Mouse (Mus musculus) forebrain, embryonic 11.5 days (tissue): ENCODE measurements around the gene Ints12. TPM values are rescaled to one million over a fixed set of nuclear protein-coding genes. Genes with fewer than 3 reads are reported as not detected.

Experiments used
- ATAC-seq: fragments of 200-750 bp; cut with Nextera tagmentation; replicated peaks from 2 replicates; pipeline ENCODE4 v1.8.0; 2017; ENCODE audit warnings: moderate TSS enrichment; ENCODE audit not compliant: low FRiP score
- DNase-seq: peaks from one replicate; pipeline ENCODE4 v3.0.0-alpha.2; 2017; ENCODE audit warnings: low spot score
- H3K27ac ChIP-seq: fragments of 300-500 bp; sonication (generic); 2 replicates; pipeline ENCODE4 v1.5.1; 2014; ENCODE audit warnings: low read depth, low read length
- H3K27me3 ChIP-seq: fragments of 300-500 bp; sonication (generic); 2 replicates; pipeline ENCODE4 v1.6.1; 2014; ENCODE audit warnings: mild to moderate bottlenecking, low read length, mixed read lengths; ENCODE audit not compliant: control insufficient read depth, insufficient read depth
- H3K36me3 ChIP-seq: fragments of 300-500 bp; sonication (generic); 2 replicates; pipeline ENCODE4 v1.6.1; 2014; ENCODE audit warnings: mild to moderate bottlenecking, low read length, moderate library complexity, mixed read lengths; ENCODE audit not compliant: control insufficient read depth, insufficient read depth
- H3K4me1 ChIP-seq: fragments of 300-500 bp; sonication (generic); replicated peaks from 2 replicates; pipeline ENCODE4 v1.6.1; 2014; ENCODE audit warnings: low read length, mixed read lengths; ENCODE audit not compliant: control insufficient read depth, insufficient read depth
- H3K4me2 ChIP-seq: fragments of 300-500 bp; sonication (generic); 2 replicates; pipeline ENCODE4 v1.6.1; 2014; ENCODE audit warnings: low read depth, mild to moderate bottlenecking, low read length, moderate library complexity, mixed read lengths; ENCODE audit not compliant: severe bottlenecking
- H3K4me3 ChIP-seq: fragments of 300-500 bp; sonication (generic); 2 replicates; pipeline ENCODE4 v1.5.1; 2014; ENCODE audit warnings: low read depth, low read length
- H3K9ac ChIP-seq: fragments of 300-500 bp; sonication (generic); 2 replicates; pipeline ENCODE4 v1.6.1; 2014; ENCODE audit warnings: low read length
- H3K9me3 ChIP-seq: fragments of 300-500 bp; sonication (generic); 2 replicates; pipeline ENCODE4 v1.6.1; 2016; ENCODE audit warnings: low read length, mixed read lengths; ENCODE audit not compliant: control insufficient read depth
- WGBS: fragments of 180-500 bp; shearing (Covaris S2); extraction: QIAGEN DNeasy Blood & Tissue Kit; methylation state at CpG from one replicate; pipeline ENCODE4 v1.1.7; 2014; 5-methylcytosine and 5-hydroxymethylcytosine counted together
- polyA plus RNA-seq: library from polyadenylated mRNA; unstranded; fragments of >200 nt; fragmentation: Nextera tagmentation; extraction: Ambion mirVana; gene quantifications from 2 replicates; pipeline ENCODE4 v1.2.1, GENCODE M21; 2014

The Ints12 gene
- polyA plus RNA-seq, 1 experiment from 2014 or later, result 22.9 TPM

- H3K9ac ChIP-seq, result peak overlapping the region; percentile 99; the same call in 1 of the 2 replicates
Observed at GRCm38 (mm10) chr3:133092936-133093335, 1.3 kb downstream of the Ints12 start.

GRCm38 (mm10) chr3:133094305-133094704 is 2.7 kb downstream of the Ints12 start:
- WGBS, result 82% methylated on average over 1 of the region's 1 CpGs
- ATAC-seq (no peak), DNase-seq (no peak)
- Histone ChIP-seq H3K4me3 (no peak overlapping the region), H3K4me1 (no peaks in the 10 kb centered on the region), H3K9ac (no peak overlapping the region), H3K27me3 (no peaks in the 10 kb centered on the region), H3K36me3 (no peaks in the 10 kb centered on the region; the same call in 1 of the 2 replicates), H3K9me3 (no peaks in the 10 kb centered on the region), H3K27ac (no peak overlapping the region), H3K4me2 (no peak overlapping the region)

More at GRCm38 (mm10) chr3:133092936-133093335, 1.3 kb downstream of the Ints12 start:
- WGBS, result 86% methylated on average over 1 of the region's 1 CpGs
- H3K36me3 ChIP-seq, result no peaks in the 10 kb centered on the region; the same call in 1 of the 2 replicates
- DNase-seq, result no peak
- ATAC-seq, result no peak
- H3K9me3 ChIP-seq, result no peaks in the 10 kb centered on the region
- no peaks in the 10 kb centered on the region for H3K4me1 ChIP-seq
- H3K27ac ChIP-seq, result no peak overlapping the region
- H3K4me2 ChIP-seq, result peak overlapping the region; percentile 55; the same call in 1 of the 2 replicates
- H3K27me3 ChIP-seq, result no peaks in the 10 kb centered on the region
- peak overlapping the region; percentile 66; the same call in 1 of the 2 replicates for H3K4me3 ChIP-seq

- Histone ChIP-seq H3K27me3 (no peaks in the 10 kb centered on the region), H3K4me3 (no peak overlapping the region), H3K9me3 (no peaks in the 10 kb centered on the region), H3K9ac (no peak overlapping the region), H3K36me3 (no peaks in the 10 kb centered on the region; the same call in 1 of the 2 replicates), H3K27ac (no peak overlapping the region), H3K4me2 (no peak overlapping the region), H3K4me1 (no peaks in the 10 kb centered on the region)
- no peak for ATAC-seq
- 97% methylated on average over 6 of the region's 6 CpGs for WGBS
- no peak for DNase-seq
Observed at GRCm38 (mm10) chr3:133097936-133098335, 6.3 kb downstream of the Ints12 start.

GRCm38 (mm10) chr3:133098336-133098735 is 6.7 kb downstream of the Ints12 start:
- H3K36me3 ChIP-seq, result no peaks in the 10 kb centered on the region; the same call in 1 of the 2 replicates

GRCm38 (mm10) chr3:133098909-133099308 is 7.3 kb downstream of the Ints12 start:
- H3K27me3 ChIP-seq, result no peaks in the 10 kb centered on the region
- ATAC-seq, result no peak
- H3K36me3 ChIP-seq, result no peaks in the 10 kb centered on the region; the same call in 1 of the 2 replicates
- no peak overlapping the region for H3K9ac ChIP-seq
- DNase-seq, result no peak
- no peak overlapping the region for H3K27ac ChIP-seq
- no peaks in the 10 kb centered on the region for H3K4me1 ChIP-seq
- no peaks in the 10 kb centered on the region for H3K9me3 ChIP-seq
- no peak overlapping the region for H3K4me3 ChIP-seq
- WGBS, result 96% methylated on average over 2 of the region's 2 CpGs
- H3K4me2 ChIP-seq, result no peak overlapping the region

More at GRCm38 (mm10) chr3:133098336-133098735, 6.7 kb downstream of the Ints12 start:
- Histone ChIP-seq H3K27ac (no peak overlapping the region), H3K27me3 (no peaks in the 10 kb centered on the region), H3K4me3 (no peak overlapping the region), H3K9me3 (no peaks in the 10 kb centered on the region), H3K9ac (no peak overlapping the region), H3K4me2 (no peak overlapping the region), H3K4me1 (no peaks in the 10 kb centered on the region)
- no peak for DNase-seq
- WGBS, result 93% methylated on average over 4 of the region's 4 CpGs
- no peak for ATAC-seq

GRCm38 (mm10) chr3:133103768-133104167 is 12.1 kb downstream of the Ints12 start:
- H3K27me3 ChIP-seq, result no peaks in the 10 kb centered on the region
- no peak overlapping the region for H3K27ac ChIP-seq
- no peak overlapping the region for H3K4me2 ChIP-seq
- ATAC-seq, result no peak
- no peak overlapping the region for H3K4me3 ChIP-seq
- 90% methylated on average over 3 of the region's 3 CpGs for WGBS
- no peak for DNase-seq
- H3K9ac ChIP-seq, result no peak overlapping the region
- no peaks in the 10 kb centered on the region for H3K9me3 ChIP-seq
- peaks cover under 1% of the 10 kb centered on the region; the same call in 1 of the 2 replicates for H3K36me3 ChIP-seq
- no peaks in the 10 kb centered on the region for H3K4me1 ChIP-seq

- Histone ChIP-seq H3K27ac (no peak overlapping the region), H3K36me3 (peaks cover 2% of the 10 kb centered on the region; the same call in 1 of the 2 replicates), H3K9me3 (no peaks in the 10 kb centered on the region), H3K4me3 (no peak overlapping the region), H3K27me3 (no peaks in the 10 kb centered on the region), H3K4me1 (no peaks in the 10 kb centered on the region), H3K9ac (no peak overlapping the region), H3K4me2 (no peak overlapping the region)
- DNase-seq (no peak), ATAC-seq (no peak)
- 93% methylated on average over 3 of the region's 3 CpGs for WGBS
Observed at GRCm38 (mm10) chr3:133104436-133104835, 12.8 kb downstream of the Ints12 start.

GRCm38 (mm10) chr3:133108731-133109130 is 17.1 kb downstream of the Ints12 start:
- Histone ChIP-seq H3K9ac (no peak overlapping the region), H3K27ac (no peak overlapping the region), H3K27me3 (no peaks in the 10 kb centered on the region), H3K9me3 (no peaks in the 10 kb centered on the region), H3K36me3 (peaks cover 2% of the 10 kb centered on the region; the same call in 1 of the 2 replicates), H3K4me3 (no peak overlapping the region), H3K4me2 (no peak overlapping the region), H3K4me1 (no peaks in the 10 kb centered on the region)
- DNase-seq (no peak), ATAC-seq (no peak)
- WGBS, result 92% methylated on average over 4 of the region's 4 CpGs

- ATAC-seq (no peak), DNase-seq (no peak)
- H3K9ac ChIP-seq, result no peak overlapping the region
- H3K4me1 ChIP-seq, result no peaks in the 10 kb centered on the region
- H3K4me3 ChIP-seq, result no peak overlapping the region
- WGBS, result 92% methylated on average over 4 of the region's 4 CpGs
- H3K9me3 ChIP-seq, result no peaks in the 10 kb centered on the region
- H3K27ac ChIP-seq, result no peak overlapping the region
- peaks cover 2% of the 10 kb centered on the region; the same call in 1 of the 2 replicates for H3K36me3 ChIP-seq
- no peaks in the 10 kb centered on the region for H3K27me3 ChIP-seq
- H3K4me2 ChIP-seq, result no peak overlapping the region
Observed at GRCm38 (mm10) chr3:133109844-133110243, 18.2 kb downstream of the Ints12 start.
